Mouse (Mus musculus): ENCODE results near the gene Tiam1.

DNA sequence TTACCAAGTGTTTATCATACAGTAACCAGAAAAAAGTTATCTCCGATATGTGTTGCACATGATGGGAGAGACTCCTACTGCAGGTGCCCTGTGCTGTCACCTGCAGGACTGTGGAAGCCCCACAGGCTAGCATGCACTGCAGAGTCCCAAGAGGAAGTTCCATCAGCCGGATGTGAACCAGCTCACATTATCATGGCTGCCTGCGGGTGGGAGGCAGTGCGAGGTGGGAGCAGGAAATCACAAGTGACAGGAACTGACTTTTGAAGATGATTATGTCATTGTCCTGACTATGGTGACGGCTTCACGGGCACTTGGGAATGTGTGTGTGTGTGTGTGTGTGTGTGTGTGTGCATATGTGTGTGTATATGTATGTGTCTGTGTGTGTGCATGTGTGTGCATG, 333.2 kb downstream of the Tiam1 start:
- TF ChIP-seq CTCF (IDR thresholded peaks at IDR 0.05; ENCODE audit: control insufficient read depth, insufficient read depth, low read length) (no peak), POLR2A (IDR thresholded peaks at IDR 0.05; ENCODE audit: borderline replicate concordance, control insufficient read depth, low read depth, low read length) (no peak)
